Mouse (Mus musculus) kidney, adult 18-20 months (tissue): ENCODE measurements around the gene Col18a1.

ENCODE experiments used
- DNase-seq: peaks from one replicate; pipeline ENCODE4 v3.0.0; 2021

Gene Col18a1

GRCm38 (mm10) chr10:77133951-77134806, 32.2 kb downstream of the Col18a1 start:
- DNase-seq = no peak

GRCm38 (mm10) chr10:77132118-77132517, 34.2 kb downstream of the Col18a1 start:
- no peak for DNase-seq

GRCm38 (mm10) chr10:77131536-77131935, 34.8 kb downstream of the Col18a1 start:
- no peak for DNase-seq

- DNase-seq = peak; percentile 96
These were observed 35.6 kb downstream of the Col18a1 start for GRCm38 (mm10) chr10:77130561-77131240.

GRCm38 (mm10) chr10:77129637-77130410, 36.5 kb downstream of the Col18a1 start:
- no peak for DNase-seq

- DNase-seq = peak; percentile 90
These were observed 38.4 kb downstream of the Col18a1 start for GRCm38 (mm10) chr10:77127926-77128325.

- DNase-seq = no peak
These were observed 39.8 kb downstream of the Col18a1 start for GRCm38 (mm10) chr10:77126590-77126989.

GRCm38 (mm10) chr10:77125078-77125731, 41.1 kb downstream of the Col18a1 start:
- DNase-seq = peak; percentile 80

GRCm38 (mm10) chr10:77123953-77124352, 42.4 kb downstream of the Col18a1 start:
- no peak for DNase-seq

GRCm38 (mm10) chr10:77121287-77122022, 44.9 kb downstream of the Col18a1 start:
- no peak for DNase-seq

- no peak for DNase-seq
These were observed 45.8 kb downstream of the Col18a1 start for GRCm38 (mm10) chr10:77120501-77120900.

GRCm38 (mm10) chr10:77119437-77119836, 46.9 kb downstream of the Col18a1 start:
- DNase-seq = no peak

- peak; percentile 80 for DNase-seq
These were observed 48.0 kb downstream of the Col18a1 start for GRCm38 (mm10) chr10:77118361-77118760.

- DNase-seq = no peak
These were observed 49.6 kb downstream of the Col18a1 start for GRCm38 (mm10) chr10:77116537-77117455.

- DNase-seq = no peak
These were observed 52.7 kb downstream of the Col18a1 start for GRCm38 (mm10) chr10:77113489-77114240.

GRCm38 (mm10) chr10:77111550-77112249, 54.6 kb downstream of the Col18a1 start:
- DNase-seq = no peak

- DNase-seq = no peak
These were observed 55.5 kb downstream of the Col18a1 start for GRCm38 (mm10) chr10:77110843-77111242.

- peak; percentile 61 for DNase-seq
These were observed 56.3 kb downstream of the Col18a1 start for GRCm38 (mm10) chr10:77110010-77110409.

- no peak for DNase-seq
These were observed 58.2 kb downstream of the Col18a1 start for GRCm38 (mm10) chr10:77108106-77108505.
